Mouse (Mus musculus): ENCODE results near the gene Rufy2.
A peak's percentile ranks its signal among the peaks of the same experiment; 100 is the strongest.

The Rufy2 gene

DNA sequence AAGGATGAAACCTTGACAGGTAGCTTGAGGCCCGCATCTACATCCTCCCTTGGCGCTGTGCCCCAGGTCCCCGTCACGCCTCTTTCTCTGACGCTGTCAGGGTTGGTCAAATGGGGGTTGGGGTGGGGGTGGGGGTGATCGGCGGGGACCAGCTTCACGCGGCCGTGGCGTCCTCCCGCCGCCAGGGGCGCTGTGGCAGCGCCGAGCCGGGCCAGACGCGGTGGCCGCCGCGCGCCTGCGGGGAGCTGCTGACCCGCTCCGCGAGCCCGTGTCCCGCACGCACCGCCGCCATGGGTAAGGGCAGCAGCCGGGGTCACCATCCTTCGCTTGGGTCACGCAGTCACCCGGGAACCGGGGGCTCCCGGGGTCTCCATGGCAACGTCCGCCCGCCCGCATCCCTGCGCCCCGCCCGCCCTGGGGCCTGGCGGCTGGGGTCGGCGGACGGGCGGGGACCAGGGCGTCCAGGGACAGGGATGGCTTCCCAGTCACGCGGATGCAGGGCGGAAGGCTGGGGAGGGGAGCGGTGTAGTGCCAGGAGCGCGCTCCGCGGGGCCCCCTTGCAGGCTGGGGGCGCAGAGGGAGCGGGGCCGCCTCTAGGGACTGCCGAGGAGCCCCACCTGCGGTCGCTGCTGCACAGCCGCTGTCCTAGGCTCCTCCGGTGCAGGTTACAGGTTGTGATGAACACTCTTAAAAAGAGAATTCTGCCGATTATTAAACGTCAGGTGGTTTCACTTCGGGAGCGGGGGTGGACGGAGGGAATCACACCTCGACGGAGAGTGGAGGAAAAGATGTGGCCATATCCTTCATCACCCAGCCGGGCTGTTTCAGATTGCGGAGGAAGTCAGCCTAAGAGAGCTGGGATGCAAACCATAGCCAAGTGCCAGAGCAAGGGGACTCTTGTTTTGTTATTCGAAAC, at the start of gene Rufy2:
TSS of gene Rufy2 (plus strand) at position 185 of the 916 bp plus-strand sequence.
- DNase-seq = peak; percentile 88

DNA sequence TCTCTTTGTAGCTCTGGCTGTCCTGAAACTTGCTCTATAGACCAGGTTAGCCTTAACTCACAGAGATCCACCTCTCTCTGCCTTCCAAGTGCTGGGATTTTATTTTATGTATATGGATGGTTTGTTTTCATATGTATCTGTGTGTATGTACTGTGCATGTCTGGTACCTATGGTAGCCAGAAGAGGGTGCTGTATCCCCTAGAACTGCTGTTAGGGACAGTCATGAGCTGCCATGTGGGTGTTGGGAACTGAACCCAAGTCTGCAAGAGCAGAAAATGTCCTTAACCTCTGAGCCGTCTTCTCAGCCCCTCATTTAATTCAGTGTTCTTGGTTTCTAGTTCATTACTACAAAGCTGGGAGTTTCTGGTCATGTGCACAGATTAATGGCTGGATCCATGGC, 47.6 kb upstream of the Rufy2 start:
- no peak for DNase-seq

DNA sequence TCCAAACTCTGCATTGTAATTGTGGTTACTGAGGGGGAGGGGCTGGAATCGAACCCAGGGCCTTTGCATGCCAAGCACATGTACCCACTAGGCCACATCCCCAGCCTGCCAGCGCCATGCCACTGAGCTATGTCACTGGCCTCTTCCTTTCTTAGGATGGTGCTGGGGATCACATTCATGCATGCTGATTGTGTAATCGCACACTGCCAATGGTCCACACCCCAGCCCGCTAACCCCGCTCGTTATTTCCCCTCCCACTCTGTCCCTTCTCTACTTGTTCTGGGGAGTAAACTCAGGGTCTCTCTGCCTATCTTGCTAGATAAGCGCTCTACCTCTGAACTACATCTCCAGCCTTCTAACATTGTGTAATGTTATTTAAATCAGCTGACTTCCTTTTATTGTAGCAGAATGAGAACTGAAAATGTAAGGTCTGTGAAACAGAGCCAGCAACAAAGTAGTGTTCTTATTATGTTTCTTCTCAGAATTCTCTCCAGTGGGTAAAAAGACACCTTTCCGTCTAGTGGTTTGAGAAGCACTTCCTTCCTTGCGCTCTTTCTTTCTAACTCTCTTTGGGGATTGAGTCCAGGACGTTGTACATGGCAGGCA, 34.9 kb upstream of the Rufy2 start:
- DNase-seq = peak; percentile 8

DNA sequence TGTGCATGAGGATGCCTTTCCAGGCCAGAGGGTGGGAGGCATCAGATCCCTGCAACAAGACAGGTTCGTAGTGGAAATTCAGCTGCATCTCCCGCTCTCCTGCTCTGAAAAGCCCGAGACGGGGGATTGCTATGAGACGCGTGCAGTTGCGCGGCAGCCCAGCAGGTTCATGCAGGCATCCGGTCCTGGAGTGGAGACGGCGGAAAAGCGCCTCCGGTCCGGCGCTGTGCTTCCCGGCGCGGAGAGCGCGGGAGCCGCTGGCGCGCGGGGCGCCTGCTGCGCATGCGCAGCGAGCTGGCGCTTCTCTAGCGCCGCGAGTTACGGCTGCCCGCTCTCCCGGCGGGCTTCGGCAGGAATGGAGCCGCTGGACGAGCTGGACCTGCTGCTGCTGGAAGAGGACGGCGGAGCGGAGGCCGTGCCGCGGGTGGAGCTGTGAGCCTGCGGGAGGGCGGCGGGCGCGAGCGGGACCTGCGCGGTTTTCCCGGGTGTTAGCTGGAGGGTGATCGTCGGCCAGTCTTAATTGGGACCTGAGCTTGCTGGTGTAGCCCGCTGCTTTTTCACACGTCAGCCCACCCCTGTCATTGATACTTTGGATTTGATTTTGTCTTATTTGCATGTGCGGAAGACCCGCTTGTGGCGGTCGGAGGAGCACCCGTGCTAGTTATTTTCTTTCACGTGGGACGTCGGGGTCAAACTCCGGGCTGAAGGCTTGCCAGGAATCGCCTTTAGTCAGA, 33.1 kb upstream of the Rufy2 start, which contains the start of gene Dna2:
TSS of gene Dna2 (plus strand) at position 289 of the 734 bp plus-strand sequence.
- peak; percentile 72 for DNase-seq

DNA sequence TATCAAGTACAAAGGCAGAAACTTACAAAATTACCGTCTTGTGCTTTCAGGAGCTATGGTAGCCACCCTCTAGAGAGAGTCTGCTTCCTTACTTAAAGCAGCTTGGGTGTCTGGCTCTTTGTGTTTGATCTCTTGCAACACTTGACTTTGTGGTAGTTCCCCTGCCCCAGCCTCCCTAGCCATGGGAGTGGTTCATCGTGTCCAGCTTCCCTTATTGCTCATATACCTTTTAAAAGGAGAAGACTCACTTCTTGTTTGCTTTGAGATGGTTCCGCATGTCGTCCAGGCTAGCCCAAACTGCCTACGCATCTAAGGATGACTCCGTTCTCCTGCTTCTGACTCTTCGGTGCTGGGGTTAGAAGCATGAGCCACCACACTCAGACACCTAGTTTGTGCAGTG, 31.5 kb upstream of the Rufy2 start:
- peak; percentile 53 for DNase-seq

DNA sequence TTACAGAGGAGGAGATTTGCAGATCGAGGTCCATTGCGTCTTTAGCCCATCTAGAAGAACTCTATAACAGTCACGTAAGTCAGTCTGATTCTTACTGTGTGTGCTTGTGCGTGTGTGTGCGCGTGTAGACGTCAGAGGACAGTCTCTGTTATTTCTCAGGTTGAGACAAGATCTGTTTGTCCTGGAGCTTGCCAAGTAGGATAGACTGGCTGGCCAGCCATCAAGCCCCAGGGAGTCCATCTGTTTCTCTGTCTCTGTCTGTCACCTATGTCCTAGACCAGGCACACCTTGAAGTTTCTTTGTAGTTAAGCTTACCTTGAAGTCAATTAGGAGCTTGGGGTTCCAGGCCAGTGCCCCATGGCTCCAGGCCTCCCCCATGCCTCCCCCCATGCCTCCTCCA, 16.1 kb upstream of the Rufy2 start:
- no peak for DNase-seq

DNA sequence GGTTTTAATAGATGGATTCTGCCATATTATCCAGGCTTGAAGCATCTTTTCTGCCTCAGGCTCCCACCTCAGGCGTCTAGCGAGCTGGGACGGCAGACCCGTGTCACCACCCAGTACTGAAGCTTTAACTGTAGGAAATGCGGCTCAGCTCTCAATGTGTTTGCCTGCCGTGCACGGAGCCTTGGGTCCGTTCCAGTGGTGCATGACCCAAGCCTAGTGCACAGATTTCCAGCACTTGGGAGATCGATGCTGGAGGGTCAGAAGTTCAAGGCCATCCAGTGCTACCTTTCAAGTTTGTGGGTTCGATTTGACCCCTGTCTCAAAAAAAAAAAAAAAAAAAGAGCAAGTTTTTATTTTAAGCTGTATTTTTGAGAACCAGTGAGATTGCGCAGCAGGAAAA, 14.2 kb upstream of the Rufy2 start:
- no peak for DNase-seq

DNA sequence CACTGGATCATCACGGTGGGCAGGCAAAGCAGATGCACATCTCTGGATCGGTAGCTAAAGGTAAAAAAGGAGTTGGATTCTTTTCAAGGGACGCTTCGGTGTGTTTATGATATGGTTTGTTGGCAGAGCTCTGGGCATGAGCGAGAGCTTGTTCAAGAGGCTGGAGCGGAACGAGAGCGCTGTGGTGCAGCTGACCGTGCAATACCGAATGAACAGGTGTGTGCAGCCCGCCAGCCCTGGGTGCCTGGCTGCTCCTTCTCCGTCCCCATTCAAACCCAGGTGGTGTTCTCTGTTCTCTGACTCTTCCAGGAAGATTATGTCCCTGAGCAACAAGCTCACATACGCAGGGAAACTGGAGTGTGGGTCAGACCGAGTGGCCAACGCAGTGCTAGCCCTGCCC, 13.7 kb upstream of the Rufy2 start:
- DNase-seq = no peak

DNA sequence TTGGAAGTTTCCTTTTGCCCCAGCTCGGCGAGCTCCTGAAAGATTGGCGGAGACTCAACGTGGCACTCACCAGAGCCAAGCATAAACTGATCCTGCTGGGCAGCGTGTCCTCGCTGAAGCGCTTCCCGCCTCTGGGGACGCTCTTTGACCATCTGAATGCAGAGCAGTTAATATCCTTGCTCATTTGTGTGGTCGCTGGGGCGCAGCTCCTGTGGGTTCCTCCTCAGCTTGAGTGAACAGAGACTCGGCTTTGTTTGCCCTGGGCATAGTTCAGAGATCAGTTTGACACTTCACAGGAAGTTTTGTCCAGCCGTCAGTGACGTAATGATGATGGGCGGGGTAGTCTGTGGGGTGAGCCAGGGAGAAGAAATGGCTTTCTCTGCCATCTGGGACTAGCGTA, 8.2 kb upstream of the Rufy2 start:
- DNase-seq = no peak

DNA sequence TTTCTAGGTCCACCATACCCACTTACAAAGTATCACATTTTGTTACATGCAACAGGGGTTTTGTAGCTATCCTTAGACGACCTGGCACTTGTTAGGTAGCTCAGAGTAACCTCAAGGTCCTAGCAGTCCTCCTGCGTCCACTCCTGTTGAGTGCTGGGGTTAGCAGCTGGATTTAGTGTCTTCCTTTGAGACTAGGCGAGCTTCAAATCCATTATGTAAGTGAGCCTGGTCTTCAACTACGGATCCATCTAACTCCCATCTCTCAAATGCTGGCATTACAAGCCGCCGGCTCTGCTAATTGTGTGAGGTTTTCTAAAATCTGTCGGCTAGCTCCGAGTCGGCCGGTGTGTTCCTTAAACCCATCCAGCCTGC, 370 bp upstream of the Rufy2 start:
- DNase-seq = no peak

DNA sequence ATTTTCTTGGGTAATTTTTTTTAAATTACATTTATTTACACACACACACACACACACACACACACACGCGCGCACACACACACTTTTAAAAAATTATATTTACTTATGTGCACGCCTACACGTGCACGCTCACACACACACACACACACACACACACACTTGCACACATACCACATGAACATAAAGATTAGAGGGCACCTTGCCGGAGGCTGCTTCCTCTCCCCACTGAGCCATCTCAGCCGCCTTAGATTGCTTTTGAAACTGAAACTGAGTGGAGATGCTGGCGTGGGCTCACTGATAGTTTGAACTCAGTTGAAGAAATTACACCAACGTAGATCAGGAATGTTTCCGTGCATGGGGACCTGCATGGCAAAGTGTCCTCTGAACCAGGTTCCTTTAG, 4.0 kb downstream of the Rufy2 start:
- no peak for DNase-seq

DNA sequence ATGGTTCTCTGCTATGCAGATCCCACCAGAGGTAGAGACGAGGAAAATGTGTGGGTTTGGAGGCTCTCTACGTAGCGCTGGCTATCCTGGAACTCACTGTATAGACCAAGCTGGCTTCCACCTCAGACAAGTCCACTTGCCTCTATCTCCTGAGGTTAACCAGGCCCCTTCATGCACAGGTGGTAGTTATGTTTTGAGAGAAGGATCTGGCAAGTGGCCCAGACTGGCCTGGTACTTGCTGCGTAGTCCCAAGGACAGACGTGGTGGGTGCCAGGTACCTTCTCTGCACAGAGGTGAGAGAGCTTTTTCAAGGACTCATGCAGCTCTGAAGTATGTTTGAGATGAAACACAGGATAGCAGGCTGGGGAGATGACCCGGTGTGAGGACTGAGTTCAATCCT, 4.5 kb downstream of the Rufy2 start:
- DNase-seq = no peak

DNA sequence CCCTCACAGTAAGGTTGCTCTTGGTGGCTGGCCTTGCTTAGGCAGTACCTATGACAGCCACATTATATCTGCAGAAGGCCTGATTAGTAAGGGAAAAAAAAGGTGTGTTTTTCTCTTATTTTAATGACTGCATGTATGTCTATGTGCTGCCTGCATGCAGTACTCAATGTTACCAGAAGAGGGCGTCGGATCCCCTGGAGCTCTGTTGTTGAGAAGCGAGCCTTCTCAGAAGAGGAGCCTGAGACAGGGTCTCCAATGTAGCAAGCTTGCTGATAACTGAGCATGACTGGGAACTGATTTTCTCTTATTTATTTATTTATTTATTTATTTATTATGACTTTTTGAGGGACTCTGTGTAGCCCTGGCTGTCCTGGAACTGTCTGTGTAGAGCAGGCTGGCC, 7.3 kb downstream of the Rufy2 start:
- DNase-seq = peak; percentile 29

DNA sequence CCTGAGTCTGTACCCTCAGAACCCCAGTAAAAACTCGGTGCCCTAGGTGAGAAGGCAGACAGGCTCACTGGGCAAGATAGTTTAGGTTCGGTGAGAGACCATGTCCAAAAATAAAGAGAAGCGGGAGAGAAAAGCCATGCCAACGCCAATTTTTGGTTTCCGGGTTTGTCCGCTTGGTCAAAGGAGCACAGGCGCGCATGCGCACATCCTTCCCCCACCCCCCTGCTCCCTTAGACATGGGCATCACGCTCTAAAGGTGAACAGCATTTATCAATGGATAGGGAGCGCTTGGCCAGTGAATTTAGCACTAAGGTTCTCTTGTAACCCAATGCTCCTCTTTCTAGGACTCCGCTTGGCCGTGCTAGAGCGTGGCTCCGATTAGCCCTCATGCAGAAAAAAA, 10.6 kb downstream of the Rufy2 start:
- DNase-seq = no peak

DNA sequence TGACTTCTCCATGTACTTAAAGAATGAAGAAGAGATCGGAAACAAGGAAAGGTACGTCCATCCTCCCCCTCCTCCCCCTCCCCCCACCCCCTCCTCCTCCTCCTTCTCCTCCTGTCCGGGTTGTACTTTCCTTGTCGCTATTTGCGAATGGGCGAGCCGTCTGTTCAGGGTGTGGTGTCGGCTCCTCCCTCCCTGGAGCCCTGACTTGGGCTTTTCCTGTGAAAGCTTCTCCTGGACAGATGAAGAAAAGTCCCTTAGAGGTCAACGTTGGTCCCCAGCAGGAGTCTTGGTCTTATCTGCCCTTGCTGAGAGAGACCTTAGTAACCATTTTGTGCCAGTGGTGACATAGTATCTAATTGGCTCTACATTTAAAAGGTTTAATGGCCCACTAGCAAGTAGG, 14.0 kb downstream of the Rufy2 start:
- DNase-seq = no peak

DNA sequence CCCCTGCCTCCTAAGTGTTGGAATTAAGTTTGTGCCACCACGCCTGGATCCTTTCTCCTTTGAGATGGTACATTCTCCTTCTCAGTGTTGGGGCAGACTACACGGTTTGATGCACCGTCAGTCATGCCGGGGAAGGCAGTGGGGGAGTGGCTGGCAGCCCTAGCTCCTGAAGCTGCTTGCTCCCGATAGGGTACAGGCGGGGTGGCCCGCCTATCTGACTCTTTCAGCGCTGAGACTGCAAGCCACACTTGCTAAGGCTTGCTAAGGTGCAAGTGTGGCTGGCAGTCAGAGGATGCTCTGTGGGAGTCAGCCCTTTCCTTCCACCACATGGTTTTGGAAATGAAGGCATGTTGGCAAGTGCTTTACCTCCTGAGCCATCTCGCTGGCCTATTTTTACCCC, 20.6 kb downstream of the Rufy2 start:
- DNase-seq = no peak

DNA sequence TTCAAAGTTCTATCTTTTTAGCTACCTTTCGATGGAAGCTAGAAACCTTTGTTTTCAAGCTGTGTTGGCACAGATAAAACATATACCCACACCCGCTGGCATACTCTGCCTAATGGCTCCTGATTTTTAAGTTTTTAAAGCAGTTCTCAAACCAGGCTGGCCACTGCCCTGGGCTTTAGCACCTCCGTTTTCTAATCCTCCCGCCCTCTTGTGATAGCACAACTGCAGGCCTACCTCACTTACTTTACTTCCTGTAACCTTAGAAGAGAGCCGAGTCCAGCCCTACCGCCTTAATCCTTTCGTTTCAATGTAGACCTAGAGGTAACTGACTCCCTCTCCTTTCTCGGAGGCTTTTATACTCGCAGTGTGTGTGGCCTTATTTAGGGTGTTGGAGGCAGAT, 23.2 kb downstream of the Rufy2 start:
- no peak for DNase-seq

DNA sequence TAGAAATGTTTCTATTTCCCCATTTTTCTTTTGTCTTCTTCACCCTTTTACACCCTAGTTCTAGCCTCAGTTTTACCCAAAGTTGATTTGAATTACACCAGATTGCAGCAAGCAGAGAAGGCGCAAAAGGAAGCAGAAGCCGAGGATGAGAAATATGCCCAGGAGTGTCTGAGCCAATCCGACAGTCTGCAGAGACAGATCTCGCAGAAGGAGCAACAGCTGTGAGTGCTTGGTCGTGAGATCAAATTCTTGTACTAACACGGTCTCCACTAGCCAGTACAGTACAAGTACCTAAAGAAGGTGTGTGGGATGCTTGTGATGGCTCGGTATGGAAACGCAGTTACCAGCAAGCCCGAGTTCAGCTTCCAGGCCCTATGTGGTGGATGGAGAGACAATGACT, 24.5 kb downstream of the Rufy2 start:
- DNase-seq = no peak

DNA sequence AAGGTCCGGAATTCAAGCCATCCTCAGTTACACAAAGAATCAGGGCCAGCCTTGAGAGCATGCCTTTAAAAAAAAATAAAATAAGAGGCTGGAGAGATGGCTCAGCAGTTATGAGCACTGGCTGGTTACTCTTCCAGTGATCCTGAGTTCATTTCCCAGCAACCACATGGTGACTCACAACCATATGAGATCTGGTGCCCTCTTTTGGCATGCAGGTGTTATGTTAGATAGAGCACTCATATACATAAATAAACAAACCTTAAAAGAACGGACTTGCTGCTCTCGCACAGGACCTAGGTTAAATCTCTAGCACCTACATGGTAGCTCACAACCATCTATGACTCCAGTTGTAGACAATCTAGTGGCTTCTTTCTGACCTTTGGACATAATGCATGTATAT, 28.2 kb downstream of the Rufy2 start:
- DNase-seq = peak; percentile 17

DNA sequence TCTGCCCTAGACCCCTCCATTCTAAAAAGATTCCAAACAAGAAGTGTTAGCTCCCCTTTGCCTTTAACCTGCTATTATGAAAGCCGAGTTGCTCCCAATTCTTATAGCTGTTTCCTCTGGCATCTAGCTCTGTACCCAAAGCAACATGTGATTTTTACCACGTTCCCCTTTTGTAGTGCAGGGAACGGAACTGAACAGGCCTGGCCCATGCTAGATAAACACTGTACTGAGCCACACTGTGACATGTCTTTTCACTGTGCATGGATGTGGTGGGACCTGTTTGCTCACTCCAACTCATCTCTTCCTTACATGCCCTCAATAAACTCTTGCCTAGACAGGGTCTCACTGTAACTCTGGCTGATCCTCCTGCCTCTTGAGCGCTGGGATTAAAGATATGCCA, 30.2 kb downstream of the Rufy2 start:
- no peak for DNase-seq

DNA sequence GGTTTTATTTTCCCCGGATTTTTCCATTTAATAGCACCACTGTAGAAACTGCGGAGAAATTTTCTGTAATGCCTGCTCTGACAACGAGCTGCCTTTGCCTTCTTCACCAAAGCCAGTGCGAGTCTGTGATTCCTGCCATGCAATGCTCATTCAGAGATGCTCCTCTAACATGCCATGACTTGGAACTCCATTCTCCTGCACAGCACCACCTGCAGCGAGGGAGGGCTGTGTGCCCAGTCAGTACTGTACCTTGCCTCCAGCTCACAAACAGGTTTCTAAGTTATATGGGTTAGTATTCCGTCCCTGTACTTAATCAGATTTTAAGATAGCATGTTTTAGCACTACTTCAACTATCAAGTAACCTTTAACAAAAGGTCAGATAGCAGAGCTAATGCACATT, 31.5 kb downstream of the Rufy2 start:
- no peak for DNase-seq

DNA sequence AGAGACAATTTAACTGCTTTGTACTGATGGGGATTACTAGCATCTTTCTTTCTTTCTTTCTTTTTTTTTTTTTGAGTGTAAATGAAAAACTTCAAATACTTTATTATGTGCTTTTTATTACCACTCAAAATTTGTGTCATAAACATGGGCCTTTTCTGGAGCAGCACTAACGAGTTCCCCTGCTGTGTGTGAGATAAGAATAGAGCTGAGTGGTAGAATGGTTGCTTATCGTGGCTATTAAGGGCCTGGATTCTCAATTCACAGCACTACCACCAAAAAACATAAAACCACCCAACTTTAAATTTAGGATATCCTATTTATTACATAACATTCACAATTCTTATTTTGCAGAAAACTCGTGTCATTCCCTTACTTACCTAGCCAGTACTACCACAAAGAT, 33.5 kb downstream of the Rufy2 start:
- DNase-seq = no peak

DNA sequence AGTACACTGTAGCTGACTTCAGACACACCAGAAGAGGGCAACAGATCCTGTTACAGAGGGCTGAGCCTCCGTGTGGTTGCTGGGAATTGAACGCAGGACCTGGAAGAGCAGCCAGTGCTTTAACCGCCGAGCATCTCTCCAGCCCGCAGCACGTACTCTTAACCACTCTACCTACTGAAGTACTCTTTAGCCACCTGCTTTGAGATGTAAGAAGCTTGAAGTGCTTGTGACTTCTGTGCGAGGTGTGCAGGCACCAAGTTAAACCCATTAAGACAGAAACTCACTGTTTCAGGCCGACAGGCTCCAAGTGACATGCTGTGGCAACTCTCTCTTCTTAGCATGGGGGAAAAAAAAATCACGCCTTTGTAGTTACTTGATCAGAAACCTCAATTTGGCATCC, 34.1 kb downstream of the Rufy2 start:
- peak; percentile 46 for DNase-seq

DNA sequence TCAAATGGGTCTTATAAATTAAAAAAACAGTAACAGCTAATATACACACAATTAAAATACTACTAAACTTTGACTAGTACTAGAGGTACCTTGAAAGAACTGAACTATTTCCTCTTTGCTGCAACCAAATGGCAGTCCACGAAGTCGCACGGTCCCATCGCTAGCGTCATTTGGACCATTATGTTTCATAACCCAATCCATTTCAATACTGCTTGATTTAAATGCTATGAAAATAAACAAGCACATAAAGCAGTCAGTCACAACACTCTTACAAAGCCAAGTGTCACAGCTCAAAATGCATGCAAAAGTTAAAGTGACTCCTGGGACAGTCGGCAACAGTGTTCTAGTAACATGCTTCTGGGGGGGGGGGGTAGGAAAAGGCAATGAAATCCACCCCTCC, 39.3 kb downstream of the Rufy2 start:
- no peak for DNase-seq
